Mouse (Mus musculus) liver, embryonic 12.5 days (tissue): Measurements from ENCODE around the gene Agt. TPM values are rescaled to one million over a fixed set of nuclear protein-coding genes. Genes with fewer than 3 reads are reported as not detected.

ENCODE experiments used
- ATAC-seq: fragments of 200-750 bp; cut with Nextera tagmentation; 2 replicates; pipeline ENCODE4 v1.8.0; 2017; ENCODE audit warnings: moderate number of reproducible peaks, mild to moderate bottlenecking, moderate library complexity
- H3K27ac ChIP-seq: fragments of 300-500 bp; sonication (generic); 2 replicates; pipeline ENCODE4 v1.5.1; 2016; ENCODE audit warnings: mild to moderate bottlenecking
- H3K27me3 ChIP-seq: fragments of 300-500 bp; sonication (generic); replicated peaks from 2 replicates; pipeline ENCODE4 v1.6.1; 2016; ENCODE audit warnings: mild to moderate bottlenecking, moderate library complexity
- H3K36me3 ChIP-seq: fragments of 300-500 bp; sonication (generic); 2 replicates; pipeline ENCODE4 v1.6.1; 2016; ENCODE audit warnings: mild to moderate bottlenecking, moderate library complexity
- H3K4me1 ChIP-seq: fragments of 300-500 bp; sonication (generic); 2 replicates; pipeline ENCODE4 v1.6.1; 2016
- H3K4me2 ChIP-seq: fragments of 300-500 bp; sonication (generic); 2 replicates; pipeline ENCODE4 v1.6.1; 2016; ENCODE audit warnings: mild to moderate bottlenecking, moderate library complexity
- H3K4me3 ChIP-seq: fragments of 300-500 bp; sonication (generic); 2 replicates; pipeline ENCODE4 v1.5.1; 2016; ENCODE audit warnings: mild to moderate bottlenecking, moderate library complexity
- H3K9ac ChIP-seq: fragments of 300-500 bp; sonication (generic); 2 replicates; pipeline ENCODE4 v1.6.1; 2016; ENCODE audit warnings: mild to moderate bottlenecking, moderate library complexity
- H3K9me3 ChIP-seq: fragments of 300-500 bp; sonication (generic); replicated peaks from 2 replicates; pipeline ENCODE4 v1.6.1; 2016; ENCODE audit warnings: mild to moderate bottlenecking, moderate library complexity
- WGBS: fragments of 180-500 bp; shearing (Covaris S2); methylation state at CpG from one replicate; pipeline ENCODE4 v1.1.7; 2016; ENCODE audit not compliant: insufficient replicate concordance; 5-methylcytosine and 5-hydroxymethylcytosine counted together
- polyA plus RNA-seq: library from polyadenylated mRNA; unstranded; fragments of >200 nt; fragmentation: Nextera tagmentation; extraction: Ambion mirVana; gene quantifications from 2 replicates; pipeline ENCODE4 v1.2.1, GENCODE M21; 2016

Gene Agt
- polyA plus RNA-seq: 23.3 and 25.9 TPM in 2 replicates

- H3K9ac ChIP-seq: 0 out of 2 replicates have a peak within 1 kb of the TSS, but pooled peaks have one; percentile 5
Measured at GRCm38 (mm10) chr8:124569593-124569992, at the start of gene Agt. Gene Agt, minus strand, starts transcription at chr8:124569706.

DNA sequence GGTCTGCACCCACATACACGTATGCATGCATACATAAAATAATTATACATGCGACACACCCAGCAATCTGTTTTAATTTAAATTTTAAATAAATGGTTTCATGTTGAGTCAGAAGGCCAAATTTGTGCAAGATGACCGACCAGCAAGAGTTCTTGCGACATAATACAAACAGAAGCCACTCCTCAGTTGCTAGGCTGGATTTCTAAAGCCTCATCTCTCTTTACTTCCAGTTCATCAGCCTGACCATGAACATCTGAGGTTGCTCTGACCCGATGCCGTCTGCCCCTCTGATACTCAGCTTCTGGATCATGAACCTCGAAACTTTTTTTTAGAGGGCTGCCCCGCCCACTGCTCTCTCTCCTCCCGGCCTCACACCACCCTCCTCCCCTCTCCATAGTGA lies 48.7 kb upstream of the Agt start:
- no peaks in the 10 kb centered on the region for H3K36me3 ChIP-seq
- H3K4me2 ChIP-seq: no peak overlapping the region
- no peak overlapping the region for H3K27ac ChIP-seq
- no peak overlapping the region for H3K4me3 ChIP-seq
- ATAC-seq: no peak
- no peak overlapping the region for H3K9ac ChIP-seq
- peaks cover 7% of the 10 kb centered on the region; the same call in 1 of the 2 replicates for H3K27me3 ChIP-seq
- WGBS: 50% methylated on average over 9 of the region's 9 CpGs
- H3K4me1 ChIP-seq: no peaks in the 10 kb centered on the region; the same call in 1 of the 2 replicates
- no peaks in the 10 kb centered on the region for H3K9me3 ChIP-seq

More at GRCm38 (mm10) chr8:124569593-124569992, at the start of gene Agt:
- H3K4me2 ChIP-seq: peak within 1 kb of the TSS; percentile 8
- H3K27me3 ChIP-seq: no peaks in the 10 kb centered on the region
- peak within 1 kb of the TSS; percentile 8; the same call in 1 of the 2 replicates for H3K27ac ChIP-seq
- H3K9me3 ChIP-seq: no peaks in the 10 kb centered on the region
- no peaks in the 10 kb centered on the region for H3K36me3 ChIP-seq
- 62% methylated on average over 2 of the region's 2 CpGs for WGBS
- no peak for ATAC-seq
- peak within 1 kb of the TSS; percentile 4; the same call in 1 of the 2 replicates for H3K4me3 ChIP-seq
- peaks cover 15% of the 10 kb centered on the region for H3K4me1 ChIP-seq

DNA sequence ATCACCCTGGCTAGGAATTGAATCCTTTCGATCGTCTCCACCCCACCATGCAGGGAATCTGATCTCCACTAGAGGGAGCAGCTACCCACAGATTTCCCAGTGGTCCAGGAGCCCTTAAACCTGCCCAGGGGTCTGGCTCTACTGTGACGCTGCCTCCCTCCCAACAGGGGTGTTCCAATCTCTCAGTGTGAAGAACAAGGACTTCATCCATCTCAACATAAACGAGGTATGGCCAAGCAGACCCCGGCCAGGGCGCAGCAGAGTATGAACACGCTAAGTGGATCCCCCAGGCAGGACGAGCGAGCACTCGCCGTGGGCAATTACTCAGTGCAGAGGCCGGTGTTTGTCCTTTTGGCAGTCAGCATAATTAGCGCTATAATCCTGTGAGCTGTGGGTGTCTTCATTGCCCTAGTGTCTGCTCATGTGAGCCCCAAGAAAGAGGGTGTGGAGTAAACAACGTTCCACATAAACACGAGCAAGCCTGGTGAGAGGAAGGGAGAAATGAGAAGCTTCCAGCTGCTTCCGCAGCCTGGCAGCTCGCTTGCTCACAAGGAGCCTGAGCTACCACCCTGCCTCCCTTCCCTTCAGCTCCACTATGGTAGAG lies 47.9 kb upstream of the Agt start:
- Histone ChIP-seq H3K36me3 (no peaks in the 10 kb centered on the region), H3K4me1 (no peaks in the 10 kb centered on the region; the same call in 1 of the 2 replicates), H3K4me3 (peak overlapping the region; percentile 20; the same call in 1 of the 2 replicates), H3K4me2 (peak overlapping the region; percentile 55), H3K9me3 (no peaks in the 10 kb centered on the region), H3K27ac (no peak overlapping the region), H3K27me3 (peaks cover 7% of the 10 kb centered on the region; the same call in 1 of the 2 replicates), H3K9ac (no peak overlapping the region)
- ATAC-seq: no peak
- WGBS: 12% methylated on average over 17 of the region's 17 CpGs

DNA sequence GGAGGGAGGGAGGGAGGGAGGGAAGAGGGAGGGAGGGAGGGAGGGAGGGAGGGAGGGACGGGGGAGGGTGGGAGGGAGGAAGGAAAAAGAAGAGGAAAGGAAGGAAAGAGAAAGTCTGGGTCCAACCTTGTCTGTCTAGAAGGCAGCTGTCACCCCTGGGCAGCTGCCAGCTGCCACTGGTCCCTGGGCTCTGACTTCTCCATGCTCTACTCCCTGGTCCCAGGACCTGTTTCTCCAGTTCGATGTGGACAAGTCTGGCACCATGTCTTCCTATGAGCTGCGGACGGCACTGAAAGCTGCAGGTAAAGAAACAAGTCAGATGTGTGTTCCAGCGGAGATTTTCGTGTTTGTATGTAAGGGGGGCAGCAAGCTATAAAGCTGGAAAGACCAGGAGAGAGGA lies 44.8 kb upstream of the Agt start:
- Histone ChIP-seq H3K27ac (no peak overlapping the region), H3K4me2 (no peak overlapping the region), H3K27me3 (peaks cover 9% of the 10 kb centered on the region; the same call in 1 of the 2 replicates), H3K9me3 (no peaks in the 10 kb centered on the region), H3K9ac (no peak overlapping the region), H3K4me1 (no peaks in the 10 kb centered on the region; the same call in 1 of the 2 replicates), H3K36me3 (no peaks in the 10 kb centered on the region), H3K4me3 (no peak overlapping the region)
- no peak for ATAC-seq
- WGBS: 64% methylated on average over 5 of the region's 6 CpGs

- WGBS: 62% methylated on average over 9 of the region's 9 CpGs
- Histone ChIP-seq H3K36me3 (no peaks in the 10 kb centered on the region), H3K9ac (no peak overlapping the region), H3K27ac (no peak overlapping the region), H3K4me3 (no peak overlapping the region), H3K27me3 (peaks cover 8% of the 10 kb centered on the region), H3K9me3 (no peaks in the 10 kb centered on the region), H3K4me2 (no peak overlapping the region), H3K4me1 (no peaks in the 10 kb centered on the region)
- ATAC-seq: no peak
Measured at GRCm38 (mm10) chr8:124608972-124609353, 39.5 kb upstream of the Agt start.

GRCm38 (mm10) chr8:124608239-124608971 lies 38.9 kb upstream of the Agt start:
- ATAC-seq: no peak
- Histone ChIP-seq H3K27me3 (peaks cover 9% of the 10 kb centered on the region), H3K4me3 (no peak overlapping the region), H3K4me1 (no peaks in the 10 kb centered on the region), H3K9ac (no peak overlapping the region), H3K36me3 (no peaks in the 10 kb centered on the region), H3K9me3 (no peaks in the 10 kb centered on the region), H3K27ac (no peak overlapping the region), H3K4me2 (no peak overlapping the region)
- WGBS: 59% methylated on average over 13 of the region's 13 CpGs

GRCm38 (mm10) chr8:124604066-124604465 lies 34.6 kb upstream of the Agt start:
- Histone ChIP-seq H3K36me3 (no peaks in the 10 kb centered on the region), H3K4me2 (no peak overlapping the region), H3K4me3 (no peak overlapping the region), H3K27me3 (peaks cover 7% of the 10 kb centered on the region; the same call in 1 of the 2 replicates), H3K9ac (no peak overlapping the region), H3K4me1 (no peaks in the 10 kb centered on the region), H3K9me3 (no peaks in the 10 kb centered on the region), H3K27ac (no peak overlapping the region)
- ATAC-seq: no peak
- WGBS: 63% methylated on average over 5 of the region's 5 CpGs

- Histone ChIP-seq H3K4me2 (no peak overlapping the region), H3K27me3 (no peaks in the 10 kb centered on the region), H3K4me3 (no peak overlapping the region), H3K4me1 (0 out of 2 replicates have a peak, but pooled peaks cover 8% of the 10 kb centered on the region), H3K9me3 (no peaks in the 10 kb centered on the region), H3K27ac (no peak overlapping the region), H3K36me3 (no peaks in the 10 kb centered on the region), H3K9ac (no peak overlapping the region)
- no peak for ATAC-seq
- 45% methylated on average over 4 of the region's 4 CpGs for WGBS
Measured at GRCm38 (mm10) chr8:124589393-124589792, 19.9 kb upstream of the Agt start.

GRCm38 (mm10) chr8:124586556-124586955 lies 17.1 kb upstream of the Agt start:
- Histone ChIP-seq H3K4me3 (no peak overlapping the region), H3K4me2 (no peak overlapping the region), H3K36me3 (no peaks in the 10 kb centered on the region), H3K4me1 (0 out of 2 replicates have a peak, but pooled peaks cover 8% of the 10 kb centered on the region), H3K9me3 (no peaks in the 10 kb centered on the region), H3K27me3 (no peaks in the 10 kb centered on the region), H3K9ac (no peak overlapping the region), H3K27ac (no peak overlapping the region)
- WGBS: 62% methylated on average over 2 of the region's 2 CpGs
- no peak for ATAC-seq

- H3K27ac ChIP-seq: no peak overlapping the region
- no peak overlapping the region for H3K4me2 ChIP-seq
- ATAC-seq: no peak
- H3K9ac ChIP-seq: no peak overlapping the region
- no peaks in the 10 kb centered on the region for H3K9me3 ChIP-seq
- H3K4me1 ChIP-seq: 0 out of 2 replicates have a peak, but pooled peaks cover 8% of the 10 kb centered on the region
- no peaks in the 10 kb centered on the region for H3K27me3 ChIP-seq
- no peak overlapping the region for H3K4me3 ChIP-seq
- 30% methylated on average over 3 of the region's 3 CpGs for WGBS
- no peaks in the 10 kb centered on the region for H3K36me3 ChIP-seq
Measured at GRCm38 (mm10) chr8:124585718-124586425, 16.4 kb upstream of the Agt start.

DNA sequence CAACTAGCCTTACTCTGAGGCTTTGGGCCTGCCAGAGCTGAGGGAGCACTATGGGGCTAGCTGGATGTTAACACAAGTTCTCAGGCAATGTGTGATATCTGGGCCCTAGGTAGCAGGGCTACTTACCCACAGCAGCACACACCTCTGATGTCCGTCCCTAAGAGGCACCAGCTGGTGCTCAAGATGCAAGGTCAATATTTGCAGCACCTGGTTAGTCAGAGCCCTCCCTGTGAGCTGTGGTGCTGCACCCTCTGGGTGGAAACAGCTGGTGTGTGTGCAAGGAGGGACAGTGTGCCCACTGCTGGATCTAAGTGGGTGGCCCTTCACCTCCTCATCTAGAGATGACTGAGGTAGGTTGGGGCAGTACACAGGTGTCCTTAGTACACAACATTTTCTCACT lies 7.2 kb upstream of the Agt start:
- 67% methylated on average over 1 of the region's 1 CpGs for WGBS
- no peak overlapping the region for H3K27ac ChIP-seq
- peaks cover 9% of the 10 kb centered on the region; the same call in 1 of the 2 replicates for H3K4me1 ChIP-seq
- H3K4me3 ChIP-seq: no peak overlapping the region
- H3K4me2 ChIP-seq: no peak overlapping the region
- ATAC-seq: no peak
- no peak overlapping the region for H3K9ac ChIP-seq
- H3K9me3 ChIP-seq: no peaks in the 10 kb centered on the region
- no peaks in the 10 kb centered on the region for H3K36me3 ChIP-seq
- no peaks in the 10 kb centered on the region for H3K27me3 ChIP-seq

DNA sequence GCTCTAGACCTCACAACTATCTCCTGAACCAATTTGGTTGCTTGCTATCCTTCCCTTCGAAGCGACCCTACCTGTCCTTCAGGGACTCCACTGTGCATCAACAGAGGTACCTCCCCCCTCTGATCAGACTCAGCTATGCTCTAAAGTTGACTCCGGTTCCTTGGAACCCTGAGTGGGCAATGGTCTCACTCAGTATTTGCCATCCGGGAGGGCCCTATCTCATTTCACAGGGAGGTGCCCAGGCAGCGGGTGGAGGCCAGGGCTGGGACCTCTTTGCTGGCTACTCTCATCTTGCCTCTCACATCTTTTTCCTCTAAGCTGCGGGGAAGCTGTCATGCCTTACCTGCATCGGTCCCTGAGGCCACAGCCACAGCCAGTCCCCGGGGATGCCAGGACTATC lies 6.3 kb upstream of the Agt start, which contains the start of gene Capn9:
Gene Capn9 (plus strand): TSS at position 301 of the 400 bp plus-strand sequence.
- Histone ChIP-seq H3K4me1 (peaks cover 15% of the 10 kb centered on the region; the same call in 1 of the 2 replicates), H3K27me3 (no peaks in the 10 kb centered on the region), H3K4me2 (no peak within 1 kb of the TSS), H3K9me3 (no peaks in the 10 kb centered on the region), H3K36me3 (no peaks in the 10 kb centered on the region), H3K27ac (no peak within 1 kb of the TSS), H3K9ac (no peak within 1 kb of the TSS), H3K4me3 (no peak within 1 kb of the TSS)
- 69% methylated on average over 8 of the region's 8 CpGs for WGBS
- no peak for ATAC-seq
